Mouse (Mus musculus) lung, embryonic 14.5 days (tissue): ENCODE data around the gene Chpf. TPM values are rescaled to one million over a fixed set of nuclear protein-coding genes. Genes with fewer than 3 reads are reported as not detected.

Source experiments
- ATAC-seq: fragments of 200-750 bp; cut with Nextera tagmentation; 2 replicates; pipeline ENCODE4 v1.8.0; 2017; ENCODE audit warnings: mild to moderate bottlenecking, moderate TSS enrichment, moderate library complexity; ENCODE audit not compliant: insufficient read depth
- DNase-seq: peaks from one replicate; pipeline ENCODE4 v3.0.0-alpha.2; 2015
- H3K27ac ChIP-seq: fragments of 300-500 bp; sonication (generic); 2 replicates; pipeline ENCODE4 v1.5.1; 2014; ENCODE audit warnings: low read depth, mild to moderate bottlenecking, moderate library complexity
- H3K27me3 ChIP-seq: fragments of 300-500 bp; sonication (generic); 2 replicates; pipeline ENCODE4 v1.6.1; 2014; ENCODE audit warnings: low read length, control low read depth; ENCODE audit not compliant: insufficient read depth
- H3K36me3 ChIP-seq: fragments of 300-500 bp; sonication (generic); 2 replicates; pipeline ENCODE4 v1.6.1; 2014; ENCODE audit warnings: control low read depth; ENCODE audit not compliant: insufficient read depth
- H3K4me1 ChIP-seq: fragments of 300-500 bp; sonication (generic); 2 replicates; pipeline ENCODE4 v1.6.1; 2014; ENCODE audit warnings: antibody characterized with exemption, control low read depth; ENCODE audit not compliant: insufficient read depth
- H3K4me2 ChIP-seq: fragments of 300-500 bp; sonication (generic); 2 replicates; pipeline ENCODE4 v1.6.1; 2014; ENCODE audit warnings: mild to moderate bottlenecking
- H3K4me3 ChIP-seq: fragments of 300-500 bp; sonication (generic); 2 replicates; pipeline ENCODE4 v1.5.1; 2014; ENCODE audit warnings: low read depth, low read length
- H3K9ac ChIP-seq: fragments of 300-500 bp; sonication (generic); 2 replicates; pipeline ENCODE4 v1.6.1; 2014
- H3K9me3 ChIP-seq: fragments of 300-500 bp; sonication (generic); 2 replicates; pipeline ENCODE4 v1.6.1; 2016; ENCODE audit warnings: low read depth, low read length, control low read depth
- CTCF ChIP-seq: IDR thresholded peaks from 2 replicates; pipeline ENCODE4 v1.5.1; 2016; ENCODE audit warnings: antibody characterized with exemption, low read depth
- WGBS: fragments of 180-500 bp; shearing (Covaris S2); extraction: QIAGEN DNeasy Blood & Tissue Kit; methylation state at CpG from one replicate; pipeline ENCODE4 v1.1.7; 2014; 5-methylcytosine and 5-hydroxymethylcytosine counted together
- polyA plus RNA-seq: library from polyadenylated mRNA; unstranded; fragments of >200 nt; fragmentation: Nextera tagmentation; extraction: Ambion mirVana; gene quantifications from 2 replicates; pipeline ENCODE4 v1.2.1, GENCODE M21; 2014

Chpf gene
- polyA plus RNA-seq, 1 experiment from 2014 or later: 35.1 TPM

DNA sequence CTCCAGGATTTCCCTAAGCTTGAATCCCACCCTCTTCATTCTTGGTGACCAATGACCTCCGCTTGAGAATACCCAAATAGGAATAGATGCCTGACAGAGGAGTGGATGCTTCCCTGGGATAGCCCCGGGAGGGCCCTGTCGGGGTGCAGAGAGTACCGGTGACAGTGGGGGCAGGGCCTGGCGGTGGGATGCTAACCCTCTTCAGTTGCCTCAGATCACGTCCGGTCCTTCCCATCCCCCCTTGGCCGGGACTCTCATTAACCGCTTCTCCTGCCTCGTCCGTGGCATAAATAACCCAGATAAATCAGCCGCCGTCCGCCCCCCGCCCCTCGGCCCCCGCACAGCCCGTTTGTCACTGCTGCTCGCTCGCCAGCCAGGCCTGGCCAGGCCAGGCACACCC, 32.5 kb downstream of the Chpf start:
- H3K4me1 ChIP-seq: peaks cover 39% of the 10 kb centered on the region

DNA sequence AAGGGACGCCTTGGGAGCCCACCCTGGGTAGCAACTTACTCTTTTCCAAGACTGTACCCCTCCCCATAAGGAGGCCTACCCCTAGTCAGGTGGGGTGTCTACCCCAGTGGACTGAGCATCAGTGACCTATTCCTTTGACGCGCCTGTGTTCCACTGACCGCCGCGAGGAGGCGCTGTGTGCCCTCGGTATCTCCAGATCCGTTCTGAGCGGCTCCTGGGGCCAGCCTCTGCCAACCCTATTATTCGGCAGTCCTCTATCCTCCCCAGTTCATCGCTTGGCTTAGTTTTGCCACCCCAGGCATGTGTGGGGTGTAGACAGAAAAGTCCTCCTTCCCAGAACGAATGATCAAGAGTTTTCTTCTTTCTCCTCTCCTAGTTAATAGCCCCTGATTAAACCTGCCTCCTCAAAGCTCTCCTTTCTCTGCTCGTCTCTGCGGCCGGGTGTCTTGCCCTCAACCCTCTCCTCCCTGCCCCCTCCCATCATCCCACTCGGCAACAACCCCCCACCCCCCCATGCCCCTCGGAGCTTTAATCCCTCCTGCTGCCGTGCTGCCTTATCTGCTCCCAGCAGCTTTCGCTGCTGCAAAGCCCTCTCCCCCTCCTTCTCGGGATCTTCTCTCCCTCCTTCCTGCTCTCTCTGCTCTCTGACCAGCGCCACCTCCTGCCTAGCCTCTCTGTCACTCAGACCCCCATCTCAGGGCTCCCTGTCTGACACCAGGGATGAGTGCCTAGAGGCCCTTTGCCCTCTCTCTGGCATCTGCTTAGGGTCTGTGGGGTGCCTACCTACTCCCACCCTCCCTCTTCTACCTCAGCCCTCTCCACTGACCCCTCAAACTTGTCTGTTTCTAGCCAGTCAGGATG, 33.1 kb downstream of the Chpf start:
- ATAC-seq: peak; percentile 35
- Histone ChIP-seq H3K4me3 (peak overlapping the region; percentile 8; the same call in 1 of the 2 replicates), H3K4me1 (peaks cover 37% of the 10 kb centered on the region), H3K27ac (peak overlapping the region; percentile 51), H3K4me2 (peak overlapping the region; percentile 54), H3K9ac (no peak overlapping the region), H3K36me3 (peaks cover 13% of the 10 kb centered on the region; the same call in 1 of the 2 replicates), H3K27me3 (peaks cover 63% of the 10 kb centered on the region), H3K9me3 (no peaks in the 10 kb centered on the region)
- TF ChIP-seq CTCF: peak; percentile 95
- DNase-seq: peak; percentile 89
- 2% methylated on average over 22 of the region's 22 CpGs for WGBS

More for the DNA sequence above, 32.5 kb downstream of the Chpf start:
- Histone ChIP-seq H3K27ac (peak overlapping the region; percentile 51; the same call in 1 of the 2 replicates), H3K4me2 (peak overlapping the region; percentile 54), H3K4me3 (no peak overlapping the region), H3K36me3 (peaks cover 13% of the 10 kb centered on the region; the same call in 1 of the 2 replicates), H3K9ac (no peak overlapping the region), H3K27me3 (peaks cover 70% of the 10 kb centered on the region), H3K9me3 (no peaks in the 10 kb centered on the region)
- TF ChIP-seq CTCF: no peak
- WGBS: 2% methylated on average over 20 of the region's 20 CpGs
- peak; percentile 69 for DNase-seq
- peak; percentile 10; the same call in 1 of the 2 replicates for ATAC-seq

DNA sequence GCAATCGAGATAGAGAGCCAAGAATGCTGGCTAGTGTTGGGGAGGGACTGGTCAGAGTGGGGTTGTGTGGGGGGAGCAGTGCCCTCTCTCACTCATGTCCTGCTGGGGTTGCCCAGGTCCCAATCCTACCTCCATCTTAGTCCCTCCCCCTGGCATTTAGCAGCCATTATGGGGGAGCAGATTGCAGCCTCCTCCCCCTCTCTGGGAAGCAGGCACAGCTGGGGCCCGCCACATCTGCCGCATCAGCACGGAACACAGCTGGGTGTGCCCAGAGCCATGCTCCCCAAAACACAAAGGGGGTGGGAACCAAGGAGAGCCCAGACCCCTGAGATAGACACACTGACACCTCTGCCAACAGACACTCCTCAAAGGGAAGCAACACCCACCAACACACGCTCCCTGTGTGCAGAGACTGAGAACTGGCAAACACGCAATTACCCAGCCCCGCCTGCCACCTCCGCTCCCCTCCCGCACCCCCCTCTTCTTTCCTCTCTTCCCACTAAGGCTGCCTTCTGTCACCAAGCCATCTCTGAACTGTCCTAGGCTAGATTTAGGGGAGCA, 33.9 kb downstream of the Chpf start:
- H3K4me2 ChIP-seq: peak overlapping the region; percentile 54
- WGBS: 15% methylated on average over 9 of the region's 9 CpGs
- peaks cover 31% of the 10 kb centered on the region for H3K4me1 ChIP-seq
- no peaks in the 10 kb centered on the region for H3K9me3 ChIP-seq
- 0 out of 2 replicates have a peak overlapping the region, but pooled peaks have one; percentile 46 for H3K27ac ChIP-seq
- H3K4me3 ChIP-seq: no peak overlapping the region
- DNase-seq (peak; percentile 50), ATAC-seq (peak; percentile 22; the same call in 1 of the 2 replicates)
- H3K36me3 ChIP-seq: peaks cover 17% of the 10 kb centered on the region
- H3K27me3 ChIP-seq: peaks cover 56% of the 10 kb centered on the region
- no peak overlapping the region for H3K9ac ChIP-seq
- TF ChIP-seq CTCF: no peak

- DNase-seq (no peak), ATAC-seq (no peak)
- peaks cover 45% of the 10 kb centered on the region for H3K27me3 ChIP-seq
- no peak overlapping the region for H3K27ac ChIP-seq
- peaks cover 26% of the 10 kb centered on the region for H3K4me1 ChIP-seq
- H3K9me3 ChIP-seq: no peaks in the 10 kb centered on the region
- H3K4me3 ChIP-seq: no peak overlapping the region
- H3K9ac ChIP-seq: no peak overlapping the region
- 39% methylated on average over 3 of the region's 3 CpGs for WGBS
- peaks cover 17% of the 10 kb centered on the region for H3K36me3 ChIP-seq
- H3K4me2 ChIP-seq: no peak overlapping the region
- no peak for TF ChIP-seq CTCF
These were observed 34.9 kb downstream of the Chpf start for GRCm38 (mm10) chr1:75444208-75444607.

DNA sequence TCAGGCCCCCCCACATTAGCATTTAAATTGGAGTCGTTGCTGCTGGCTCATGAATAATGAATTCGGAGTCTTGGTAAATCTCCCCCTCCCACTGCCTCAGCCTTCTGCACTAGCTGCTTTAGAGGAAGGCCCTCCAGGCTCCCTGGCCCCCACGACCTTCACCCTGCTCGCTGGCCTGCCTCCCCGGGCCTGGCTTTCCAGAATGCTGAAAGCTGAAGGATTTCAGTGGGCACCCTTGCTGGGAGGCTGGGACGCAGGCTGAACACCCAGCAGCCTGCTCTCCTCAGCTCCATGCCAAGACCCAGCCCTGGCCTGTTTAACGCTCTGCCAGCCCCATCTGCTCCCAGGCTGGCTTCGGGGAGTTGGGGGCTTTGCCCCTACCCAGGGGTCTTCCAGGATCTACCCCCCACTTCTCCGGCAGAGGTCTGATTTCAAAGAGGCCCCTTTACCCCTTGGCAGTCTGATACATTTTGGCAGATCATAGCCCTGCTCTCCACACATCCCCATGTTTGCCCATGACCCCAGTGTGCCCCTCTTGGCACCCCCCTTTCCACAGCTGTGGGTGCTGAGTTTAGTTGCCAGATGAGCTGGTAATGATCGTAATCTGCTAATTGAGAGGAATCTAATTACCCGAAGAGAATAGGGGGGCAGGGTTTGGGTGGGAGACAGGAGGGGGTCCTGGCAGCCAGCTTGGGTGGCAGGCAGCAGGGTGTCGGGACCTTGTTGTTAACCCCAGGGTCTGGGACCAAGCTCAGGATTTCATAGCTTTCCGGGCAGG, 35.7 kb downstream of the Chpf start:
- no peak for TF ChIP-seq CTCF
- ATAC-seq: no peak
- WGBS: 46% methylated on average over 13 of the region's 13 CpGs
- Histone ChIP-seq H3K9ac (no peak overlapping the region), H3K4me3 (no peak overlapping the region), H3K4me2 (no peak overlapping the region), H3K4me1 (peaks cover 26% of the 10 kb centered on the region), H3K27me3 (peaks cover 39% of the 10 kb centered on the region), H3K9me3 (no peaks in the 10 kb centered on the region), H3K27ac (no peak overlapping the region), H3K36me3 (peaks cover 17% of the 10 kb centered on the region)
- no peak for DNase-seq

- H3K27me3 ChIP-seq: peaks cover 33% of the 10 kb centered on the region
- H3K4me3 ChIP-seq: no peak overlapping the region
- H3K9ac ChIP-seq: no peak overlapping the region
- H3K36me3 ChIP-seq: peaks cover 17% of the 10 kb centered on the region
- no peak overlapping the region for H3K27ac ChIP-seq
- H3K9me3 ChIP-seq: no peaks in the 10 kb centered on the region
- no peak for ATAC-seq
- peaks cover 21% of the 10 kb centered on the region for H3K4me1 ChIP-seq
- TF ChIP-seq CTCF: no peak
- 59% methylated on average over 8 of the region's 8 CpGs for WGBS
- no peak for DNase-seq
- H3K4me2 ChIP-seq: no peak overlapping the region
These were observed 36.3 kb downstream of the Chpf start for GRCm38 (mm10) chr1:75442811-75443210.
